Mouse (Mus musculus): ENCODE results near the gene Egflam. TPM values are rescaled to one million over a fixed set of nuclear protein-coding genes. Genes with fewer than 3 reads are reported as not detected.

Gene Egflam
- polyA plus RNA-seq, 1 experiment: not detected

- WGBS: 76% methylated on average over 4 of the region's 4 CpGs
- H3K4me3 ChIP-seq (ENCODE audit: insufficient read depth, low read depth, low read length): no peak overlapping the region
Measured at GRCm38 (mm10) chr15:7308711-7309110, 89.5 kb downstream of the Egflam start.

GRCm38 (mm10) chr15:7299892-7300291, 98.3 kb downstream of the Egflam start:
- WGBS: 94% methylated on average over 1 of the region's 1 CpGs
- no peak overlapping the region for H3K4me3 ChIP-seq (ENCODE audit: insufficient read depth, low read depth, low read length)
- no peaks in the 10 kb centered on the region for H3K4me1 ChIP-seq (ENCODE audit: control insufficient read depth, insufficient read depth, low read length)
- TF ChIP-seq POLR2A (IDR thresholded peaks at IDR 0.05; ENCODE audit: insufficient read depth, low read depth, low read length) (no peak), CTCF (IDR thresholded peaks at IDR 0.05; ENCODE audit: insufficient read depth, low read depth, low read length) (no peak)
- no peak overlapping the region for H3K27ac ChIP-seq (ENCODE audit: insufficient read depth, low read depth, low read length)

More at GRCm38 (mm10) chr15:7308711-7309110, 89.5 kb downstream of the Egflam start:
- H3K27ac ChIP-seq (ENCODE audit: insufficient read depth, low read depth, low read length): no peak overlapping the region
- H3K4me1 ChIP-seq (ENCODE audit: control insufficient read depth, insufficient read depth, low read length): no peaks in the 10 kb centered on the region
- TF ChIP-seq CTCF (IDR thresholded peaks at IDR 0.05; ENCODE audit: insufficient read depth, low read depth, low read length) (no peak), POLR2A (IDR thresholded peaks at IDR 0.05; ENCODE audit: insufficient read depth, low read depth, low read length) (no peak)

- WGBS: 98% methylated on average over 1 of the region's 1 CpGs
- TF ChIP-seq CTCF (IDR thresholded peaks at IDR 0.05; ENCODE audit: insufficient read depth, low read depth, low read length) (no peak), POLR2A (IDR thresholded peaks at IDR 0.05; ENCODE audit: insufficient read depth, low read depth, low read length) (no peak)
- Histone ChIP-seq H3K27ac (ENCODE audit: insufficient read depth, low read depth, low read length) (no peak overlapping the region), H3K4me1 (ENCODE audit: control insufficient read depth, insufficient read depth, low read length) (no peaks in the 10 kb centered on the region), H3K4me3 (ENCODE audit: insufficient read depth, low read depth, low read length) (no peak overlapping the region)
Measured at GRCm38 (mm10) chr15:7295199-7295598, 103.0 kb downstream of the Egflam start.

- no peaks in the 10 kb centered on the region for H3K4me1 ChIP-seq (ENCODE audit: control insufficient read depth, insufficient read depth, low read length)
- no peak overlapping the region for H3K27ac ChIP-seq (ENCODE audit: insufficient read depth, low read depth, low read length)
- TF ChIP-seq POLR2A (IDR thresholded peaks at IDR 0.05; ENCODE audit: insufficient read depth, low read depth, low read length): no peak
- no peak for TF ChIP-seq CTCF (IDR thresholded peaks at IDR 0.05; ENCODE audit: insufficient read depth, low read depth, low read length)
- no peak overlapping the region for H3K4me3 ChIP-seq (ENCODE audit: insufficient read depth, low read depth, low read length)
Measured at GRCm38 (mm10) chr15:7292854-7293253, 105.3 kb downstream of the Egflam start.

- WGBS: 93% methylated on average over 4 of the region's 4 CpGs
- H3K27ac ChIP-seq (ENCODE audit: insufficient read depth, low read depth, low read length): no peak overlapping the region
- no peak overlapping the region for H3K4me3 ChIP-seq (ENCODE audit: insufficient read depth, low read depth, low read length)
- TF ChIP-seq POLR2A (IDR thresholded peaks at IDR 0.05; ENCODE audit: insufficient read depth, low read depth, low read length): no peak
- TF ChIP-seq CTCF (IDR thresholded peaks at IDR 0.05; ENCODE audit: insufficient read depth, low read depth, low read length): no peak
- H3K4me1 ChIP-seq (ENCODE audit: control insufficient read depth, insufficient read depth, low read length): no peaks in the 10 kb centered on the region
Measured at GRCm38 (mm10) chr15:7290003-7290402, 108.2 kb downstream of the Egflam start.

- Histone ChIP-seq H3K27ac (ENCODE audit: insufficient read depth, low read depth, low read length) (no peak overlapping the region), H3K4me3 (ENCODE audit: insufficient read depth, low read depth, low read length) (no peak overlapping the region), H3K4me1 (ENCODE audit: control insufficient read depth, insufficient read depth, low read length) (no peaks in the 10 kb centered on the region)
- no peak for TF ChIP-seq CTCF (IDR thresholded peaks at IDR 0.05; ENCODE audit: insufficient read depth, low read depth, low read length)
- no peak for TF ChIP-seq POLR2A (IDR thresholded peaks at IDR 0.05; ENCODE audit: insufficient read depth, low read depth, low read length)
- 72% methylated on average over 14 of the region's 14 CpGs for WGBS
Measured at GRCm38 (mm10) chr15:7289516-7289915, 108.7 kb downstream of the Egflam start.

GRCm38 (mm10) chr15:7288841-7289424, 109.3 kb downstream of the Egflam start:
- TF ChIP-seq POLR2A (IDR thresholded peaks at IDR 0.05; ENCODE audit: insufficient read depth, low read depth, low read length) (no peak), CTCF (IDR thresholded peaks at IDR 0.05; ENCODE audit: insufficient read depth, low read depth, low read length) (no peak)
- H3K27ac ChIP-seq (ENCODE audit: insufficient read depth, low read depth, low read length): no peak overlapping the region
- no peak overlapping the region for H3K4me3 ChIP-seq (ENCODE audit: insufficient read depth, low read depth, low read length)
- 37% methylated on average over 4 of the region's 4 CpGs for WGBS
- no peaks in the 10 kb centered on the region for H3K4me1 ChIP-seq (ENCODE audit: control insufficient read depth, insufficient read depth, low read length)

GRCm38 (mm10) chr15:7287911-7288310, 110.3 kb downstream of the Egflam start:
- WGBS: 93% methylated on average over 3 of the region's 3 CpGs
- no peak overlapping the region for H3K27ac ChIP-seq (ENCODE audit: insufficient read depth, low read depth, low read length)
- H3K4me3 ChIP-seq (ENCODE audit: insufficient read depth, low read depth, low read length): no peak overlapping the region
- TF ChIP-seq CTCF (IDR thresholded peaks at IDR 0.05; ENCODE audit: insufficient read depth, low read depth, low read length): no peak
- no peaks in the 10 kb centered on the region for H3K4me1 ChIP-seq (ENCODE audit: control insufficient read depth, insufficient read depth, low read length)

- 55% methylated on average over 6 of the region's 6 CpGs for WGBS
- TF ChIP-seq CTCF (IDR thresholded peaks at IDR 0.05; ENCODE audit: insufficient read depth, low read depth, low read length): no peak
- TF ChIP-seq POLR2A (IDR thresholded peaks at IDR 0.05; ENCODE audit: insufficient read depth, low read depth, low read length): no peak
Measured at GRCm38 (mm10) chr15:7281579-7281978, 116.6 kb downstream of the Egflam start.

GRCm38 (mm10) chr15:7263822-7264221, 134.4 kb downstream of the Egflam start:
- Histone ChIP-seq H3K4me3 (ENCODE audit: insufficient read depth, low read depth, low read length) (no peak overlapping the region), H3K4me1 (ENCODE audit: control insufficient read depth, insufficient read depth, low read length) (no peaks in the 10 kb centered on the region), H3K27ac (ENCODE audit: insufficient read depth, low read depth, low read length) (no peak overlapping the region)
- 11% methylated on average over 3 of the region's 3 CpGs for WGBS
- TF ChIP-seq POLR2A (IDR thresholded peaks at IDR 0.05; ENCODE audit: insufficient read depth, low read depth, low read length) (no peak), CTCF (IDR thresholded peaks at IDR 0.05; ENCODE audit: insufficient read depth, low read depth, low read length) (peak; percentile 71)

More at GRCm38 (mm10) chr15:7281579-7281978, 116.6 kb downstream of the Egflam start:
- Histone ChIP-seq H3K4me1 (ENCODE audit: control insufficient read depth, insufficient read depth, low read length) (no peaks in the 10 kb centered on the region), H3K27ac (ENCODE audit: insufficient read depth, low read depth, low read length) (no peak overlapping the region), H3K4me3 (ENCODE audit: insufficient read depth, low read depth, low read length) (no peak overlapping the region)

Measured in olfactory bulb, adult 2 months (tissue).